Mouse (Mus musculus) thymus, adult 2 months (tissue): ENCODE results near the gene S100b.

Experiments
- CTCF ChIP-seq: fragments of 200-500 bp; IDR thresholded peaks from 2 replicates; pipeline ENCODE4 v1.5.1; 2012; ENCODE audit warnings: mild to moderate bottlenecking, control low read depth, low read length, moderate library complexity, borderline replicate concordance; ENCODE audit not compliant: control insufficient read depth, poor library complexity, insufficient read depth; ENCODE audit errors: extremely low read depth
- POLR2A ChIP-seq: fragments of 200-500 bp; IDR thresholded peaks from 2 replicates; pipeline ENCODE4 v1.6.1; 2012; ENCODE audit warnings: mild to moderate bottlenecking, low read length, control low read depth, moderate library complexity; ENCODE audit not compliant: control insufficient read depth, poor library complexity, insufficient read depth; ENCODE audit errors: extremely low read depth

- no peak for TF ChIP-seq POLR2A
- no peak for TF ChIP-seq CTCF
Observed at GRCm38 (mm10) chr10:76262431-76262830, 8.8 kb downstream of the S100b start.
